Mouse (Mus musculus) retina, postnatal 7 days (tissue): ENCODE data around the gene Gata2.

Experiments used
- DNase-seq: peaks from one replicate; pipeline ENCODE4 v3.0.0-alpha.2; 2012; ENCODE audit warnings: low read depth, low spot score

Gata2 gene

GRCm38 (mm10) chr6:88194978-88195325, 1.3 kb downstream of the Gata2 start:
- DNase-seq, result no peak

GRCm38 (mm10) chr6:88196054-88196732, 2.5 kb downstream of the Gata2 start:
- no peak for DNase-seq

- no peak for DNase-seq
Measured at GRCm38 (mm10) chr6:88196733-88197312, 3.1 kb downstream of the Gata2 start.

- DNase-seq, result no peak
Measured at GRCm38 (mm10) chr6:88197313-88198069, 3.8 kb downstream of the Gata2 start.

GRCm38 (mm10) chr6:88198070-88198940, 4.6 kb downstream of the Gata2 start:
- no peak for DNase-seq

GRCm38 (mm10) chr6:88199001-88199717, 5.5 kb downstream of the Gata2 start:
- no peak for DNase-seq

GRCm38 (mm10) chr6:88199718-88200692, 6.3 kb downstream of the Gata2 start:
- no peak for DNase-seq

- DNase-seq, result no peak
Measured at GRCm38 (mm10) chr6:88200693-88201609, 7.3 kb downstream of the Gata2 start.

GRCm38 (mm10) chr6:88201926-88202700, 8.4 kb downstream of the Gata2 start:
- no peak for DNase-seq

- DNase-seq, result no peak
Measured at GRCm38 (mm10) chr6:88202921-88203690, 9.4 kb downstream of the Gata2 start.

GRCm38 (mm10) chr6:88203791-88204405, 10.2 kb downstream of the Gata2 start:
- no peak for DNase-seq

- DNase-seq, result no peak
Measured at GRCm38 (mm10) chr6:88204531-88205385, 11.1 kb downstream of the Gata2 start.

GRCm38 (mm10) chr6:88205386-88205700, 11.7 kb downstream of the Gata2 start:
- DNase-seq, result no peak

- no peak for DNase-seq
Measured at GRCm38 (mm10) chr6:88205937-88206336, 12.2 kb downstream of the Gata2 start.

GRCm38 (mm10) chr6:88206566-88206965, 12.9 kb downstream of the Gata2 start:
- DNase-seq, result no peak

GRCm38 (mm10) chr6:88207403-88208033, 13.8 kb downstream of the Gata2 start:
- no peak for DNase-seq
